Mouse (Mus musculus) liver, adult 10 weeks (tissue): ENCODE results near the gene Sox12. TPM values are rescaled to one million over a fixed set of nuclear protein-coding genes. Genes with fewer than 3 reads are reported as not detected.

Source experiments
- polyA plus RNA-seq: library from polyadenylated mRNA; stranded (reverse); fragments of 350-450 nt; fragmentation: Illumina TruSeq; extraction: RNeasy Lipid Tissue Mini Kit (QIAGEN cat#74804); gene quantifications from one replicate; pipeline ENCODE4 v1.2.3, GENCODE M21; 2014; ENCODE audit warnings: low read depth, low replicate concordance

Sox12 gene
- polyA plus RNA-seq = 0.34 TPM

GRCm38 (mm10) chr2:152397680-152398435, at the start of gene Sox12:
Sox12 (minus strand) TSS chr2:152398063.

GRCm38 (mm10) chr2:152415287-152415686, 17.4 kb upstream of the Sox12 start, which contains the start of gene 6820408C15Rik:
6820408C15Rik (plus strand) TSS chr2:152415587.

DNA sequence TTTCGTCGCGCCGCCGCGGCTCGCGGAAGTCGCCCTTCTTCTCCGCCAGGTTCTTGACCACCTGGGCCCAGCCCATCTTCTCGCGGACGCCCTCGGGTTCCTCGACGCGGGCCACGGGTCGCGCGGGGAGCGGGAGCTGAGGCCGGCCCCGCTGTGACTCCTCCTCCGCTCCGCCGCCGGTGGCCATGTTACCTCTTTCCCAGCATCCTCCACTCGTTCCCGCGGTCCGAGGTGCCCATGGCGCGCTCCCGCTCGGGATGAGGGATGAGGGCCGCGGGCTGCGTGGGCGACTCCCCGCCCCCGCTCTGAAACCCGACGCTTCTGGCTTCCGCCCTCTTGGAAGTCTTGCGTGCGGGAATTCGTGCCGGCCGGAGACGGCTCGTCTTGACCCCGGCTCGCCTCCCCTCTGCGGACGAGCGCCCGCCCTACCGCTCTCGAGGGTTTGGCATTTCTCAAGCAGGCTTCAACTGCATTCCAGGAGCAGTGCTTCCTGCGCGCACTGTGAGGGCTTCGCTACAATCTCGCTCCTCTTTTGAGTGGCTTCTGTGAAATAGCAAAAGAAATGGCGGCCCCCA, 16.8 kb upstream of the Sox12 start, which contains the start of gene Zcchc3:
Gene Zcchc3 (minus strand): TSS at position 437 of the 575 bp plus-strand sequence.

DNA sequence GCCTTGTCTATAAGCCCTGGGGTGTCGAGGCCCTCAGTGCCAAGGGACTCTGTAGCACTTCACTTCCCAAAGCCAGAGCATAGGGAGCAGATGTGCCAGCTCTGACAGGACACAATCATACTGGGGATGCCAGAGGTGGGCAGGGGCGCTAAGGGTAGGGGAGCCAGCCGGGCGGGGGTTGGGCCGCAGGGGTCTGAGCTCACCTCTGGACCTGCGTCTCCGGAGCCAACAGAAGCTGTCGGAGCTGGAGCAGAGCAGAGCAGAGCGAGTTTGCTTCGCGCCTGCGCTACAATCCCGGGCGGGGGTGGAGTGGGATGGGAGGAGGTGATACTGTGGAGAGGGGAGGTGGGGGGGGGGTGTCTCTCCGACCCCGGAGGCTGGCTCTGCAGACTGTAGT, 21.5 kb downstream of the Sox12 start, which contains the start of gene Nrsn2:
Gene Nrsn2 (minus strand): TSS at position 294 of the 397 bp plus-strand sequence.

Other genes starting within 250 kb of the Sox12 start
- gene Csnk2a1, start 171.2 kb downstream of the Sox12 start, polyA plus RNA-seq = 111 TPM
- gene Tbc1d20, start 104.2 kb downstream of the Sox12 start, polyA plus RNA-seq = 12.4 TPM
- gene Rbck1, start 65.4 kb downstream of the Sox12 start, polyA plus RNA-seq = 1.8 TPM
- gene Trib3, start 54.0 kb downstream of the Sox12 start, polyA plus RNA-seq = 0.61 TPM
- not detected for gene Nrsn2, start 21.4 kb downstream of the Sox12 start, polyA plus RNA-seq
- gene Zcchc3, start 17.0 kb upstream of the Sox12 start, polyA plus RNA-seq = 0.19 TPM
- not detected for gene 6820408C15Rik, start 17.5 kb upstream of the Sox12 start, polyA plus RNA-seq
- gene Defb23, start 66.6 kb upstream of the Sox12 start, polyA plus RNA-seq = not detected
- gene Defb20, start 79.0 kb upstream of the Sox12 start, polyA plus RNA-seq = not detected
- not detected for gene Defb22, start 92.1 kb upstream of the Sox12 start, polyA plus RNA-seq
- gene Defb26, start 113.6 kb upstream of the Sox12 start, polyA plus RNA-seq = not detected
- gene Defb28, start 120.2 kb upstream of the Sox12 start, polyA plus RNA-seq = not detected
- not detected for gene Defb29, start 142.0 kb upstream of the Sox12 start, polyA plus RNA-seq
- not detected for gene Gm17416, start 171.3 kb upstream of the Sox12 start, polyA plus RNA-seq
- not detected for gene Defb21, start 174.7 kb upstream of the Sox12 start, polyA plus RNA-seq
- gene Defb19, start 182.2 kb upstream of the Sox12 start, polyA plus RNA-seq = not detected
- gene Defb45, start 201.3 kb upstream of the Sox12 start, polyA plus RNA-seq = not detected
- not detected for gene Defb36, start 206.3 kb upstream of the Sox12 start, polyA plus RNA-seq
- not detected for gene Defb25, start 225.0 kb upstream of the Sox12 start, polyA plus RNA-seq
- gene Rem1, start 228.9 kb upstream of the Sox12 start, polyA plus RNA-seq = not detected